Mouse (Mus musculus) megakaryocyte progenitor cell, adult 5-6 weeks (primary cell): ENCODE data around the gene Scd3. TPM values are rescaled to one million over a fixed set of nuclear protein-coding genes. Genes with fewer than 3 reads are reported as not detected.
"Not testable (repeated sequence)": the region's sequence is repeated elsewhere in the genome, so short reads cannot be mapped to it uniquely, and the experiment has no call there.

ENCODE experiments used
- ATAC-seq: replicated peaks from 2 replicates; pipeline ENCODE4 v1.8.0; 2016; ENCODE audit warnings: mild to moderate bottlenecking, moderate TSS enrichment, inconsistent platforms; ENCODE audit not compliant: poor library complexity
- total RNA-seq, 2 experiments: library from RNA; stranded (forward) in 1 of 2; stranded (reverse) in 1 of 2; fragments of 157-497, 149-512 nt in 1 of 2; fragments of 200-1000 nt in 1 of 2; gene quantifications; 2 replicates each; pipeline versions ENCODE4 v1.2.3 to v1.2.4; 2015 to 2017

Scd3 gene
- total RNA-seq, 2 experiments from 2014 or later, result not detected

GRCm38 (mm10) chr19:44266824-44267498 lies 63.9 kb downstream of the Scd3 start:
- ATAC-seq, result peak; percentile 89

GRCm38 (mm10) chr19:44267499-44268002 lies 64.5 kb downstream of the Scd3 start:
- no peak for ATAC-seq

- ATAC-seq, result no peak
Observed at GRCm38 (mm10) chr19:44273711-44274110, 70.6 kb downstream of the Scd3 start.

GRCm38 (mm10) chr19:44274452-44274851 lies 71.4 kb downstream of the Scd3 start:
- no peak for ATAC-seq

- no peak for ATAC-seq
Observed at GRCm38 (mm10) chr19:44275418-44275817, 72.3 kb downstream of the Scd3 start.

GRCm38 (mm10) chr19:44276861-44277260 lies 73.8 kb downstream of the Scd3 start:
- no peak for ATAC-seq

- no peak for ATAC-seq
Observed at GRCm38 (mm10) chr19:44277931-44278330, 74.9 kb downstream of the Scd3 start.

GRCm38 (mm10) chr19:44280755-44281154 lies 77.7 kb downstream of the Scd3 start:
- peak; percentile 14; the same call in 1 of the 2 replicates for ATAC-seq

GRCm38 (mm10) chr19:44281825-44282447 lies 78.9 kb downstream of the Scd3 start:
- not testable (repeated sequence) for ATAC-seq

- no peak for ATAC-seq
Observed at GRCm38 (mm10) chr19:44282534-44283156, 79.6 kb downstream of the Scd3 start.

- ATAC-seq, result no peak
Observed at GRCm38 (mm10) chr19:44283157-44284024, 80.3 kb downstream of the Scd3 start.

- peak; percentile 92 for ATAC-seq
Observed at GRCm38 (mm10) chr19:44284025-44284695, 81.1 kb downstream of the Scd3 start.

GRCm38 (mm10) chr19:44284723-44285122 lies 81.7 kb downstream of the Scd3 start:
- peak; percentile 38 for ATAC-seq

GRCm38 (mm10) chr19:44285554-44285953 lies 82.5 kb downstream of the Scd3 start:
- ATAC-seq, result no peak

GRCm38 (mm10) chr19:44286109-44286508 lies 83.0 kb downstream of the Scd3 start:
- ATAC-seq, result no peak

GRCm38 (mm10) chr19:44287415-44288110 lies 84.5 kb downstream of the Scd3 start:
- ATAC-seq, result no peak

GRCm38 (mm10) chr19:44292083-44292482 lies 89.0 kb downstream of the Scd3 start:
- ATAC-seq, result no peak

GRCm38 (mm10) chr19:44292483-44292882 lies 89.4 kb downstream of the Scd3 start:
- ATAC-seq, result no peak

- ATAC-seq, result no peak
Observed at GRCm38 (mm10) chr19:44292941-44293768, 90.1 kb downstream of the Scd3 start, which contains the start of gene Scd2. Gene Scd2 (plus strand): TSS chr19:44293674.
